Mouse (Mus musculus): ENCODE data around the gene Spef2.

- 0 out of 2 replicates have a peak, but pooled peaks have one; percentile 15 for TF ChIP-seq CTCF (IDR thresholded peaks at IDR 0.05; ENCODE audit: extremely low read depth, insufficient read depth, low read length)
- no peak for TF ChIP-seq POLR2A (IDR thresholded peaks at IDR 0.05; ENCODE audit: extremely low read depth, insufficient read depth, low read length)
Measured at GRCm38 (mm10) chr15:9748359-9749102, at the start of gene Spef2.
